Mouse (Mus musculus) hindbrain, embryonic 14.5 days (tissue): ENCODE data around the gene Inka1. TPM values are rescaled to one million over a fixed set of nuclear protein-coding genes. Genes with fewer than 3 reads are reported as not detected.

Experiments used
- ATAC-seq: fragments of 200-750 bp; cut with Nextera tagmentation; 2 replicates; pipeline ENCODE4 v1.8.0; 2017; ENCODE audit warnings: moderate number of reproducible peaks, mild to moderate bottlenecking, moderate TSS enrichment, moderate library complexity; ENCODE audit not compliant: low FRiP score
- DNase-seq: peaks from one replicate; pipeline ENCODE4 v3.0.0-alpha.2; 2015; ENCODE audit warnings: low spot score
- H3K27ac ChIP-seq: fragments of 300-500 bp; sonication (generic); 2 replicates; pipeline ENCODE4 v1.5.1; 2014; ENCODE audit warnings: mild to moderate bottlenecking, moderate library complexity
- H3K27me3 ChIP-seq: fragments of 300-500 bp; sonication (generic); 2 replicates; pipeline ENCODE4 v1.6.1; 2014; ENCODE audit warnings: mild to moderate bottlenecking, low read length, mixed read lengths; ENCODE audit not compliant: control insufficient read depth, insufficient read depth
- H3K36me3 ChIP-seq: fragments of 300-500 bp; sonication (generic); replicated peaks from 2 replicates; pipeline ENCODE4 v1.6.1; 2014; ENCODE audit not compliant: control insufficient read depth, insufficient read depth
- H3K4me1 ChIP-seq: fragments of 300-500 bp; sonication (generic); replicated peaks from 2 replicates; pipeline ENCODE4 v1.6.1; 2014; ENCODE audit warnings: antibody characterized with exemption, low read length, mixed read lengths; ENCODE audit not compliant: control insufficient read depth, insufficient read depth
- H3K4me2 ChIP-seq: fragments of 300-500 bp; sonication (generic); replicated peaks from 2 replicates; pipeline ENCODE4 v1.6.1; 2014; ENCODE audit warnings: mild to moderate bottlenecking, moderate library complexity
- H3K4me3 ChIP-seq: fragments of 300-500 bp; sonication (generic); replicated peaks from 2 replicates; pipeline ENCODE4 v1.5.1; 2014; ENCODE audit warnings: mild to moderate bottlenecking, low read length
- H3K9ac ChIP-seq: fragments of 300-500 bp; sonication (generic); 2 replicates; pipeline ENCODE4 v1.6.1; 2014
- H3K9me3 ChIP-seq: fragments of 300-500 bp; sonication (generic); 2 replicates; pipeline ENCODE4 v1.6.1; 2016; ENCODE audit warnings: low read length; ENCODE audit not compliant: control insufficient read depth
- WGBS: fragments of 180-500 bp; shearing (Covaris S2); extraction: QIAGEN DNeasy Blood & Tissue Kit; methylation state at CpG from one replicate; pipeline ENCODE4 v1.1.7; 2014; 5-methylcytosine and 5-hydroxymethylcytosine counted together
- polyA plus RNA-seq: library from polyadenylated mRNA; unstranded; fragments of >200 nt; fragmentation: Nextera tagmentation; extraction: Ambion mirVana; gene quantifications from 2 replicates; pipeline ENCODE4 v1.2.1, GENCODE M21; 2014

The Inka1 gene
- polyA plus RNA-seq, 1 experiment from 2014 or later, result 18.1 TPM

- 86% methylated on average over 5 of the region's 5 CpGs for WGBS
- Histone ChIP-seq H3K4me3 (no peak overlapping the region), H3K27ac (no peak overlapping the region), H3K36me3 (peaks cover 5% of the 10 kb centered on the region; the same call in 1 of the 2 replicates), H3K4me2 (no peak overlapping the region), H3K9me3 (no peaks in the 10 kb centered on the region), H3K9ac (no peak overlapping the region), H3K27me3 (no peaks in the 10 kb centered on the region), H3K4me1 (peaks cover 18% of the 10 kb centered on the region)
- no peak for ATAC-seq
- no peak for DNase-seq
Observed at GRCm38 (mm10) chr9:108008041-108008440, 22.4 kb upstream of the Inka1 start.

DNA sequence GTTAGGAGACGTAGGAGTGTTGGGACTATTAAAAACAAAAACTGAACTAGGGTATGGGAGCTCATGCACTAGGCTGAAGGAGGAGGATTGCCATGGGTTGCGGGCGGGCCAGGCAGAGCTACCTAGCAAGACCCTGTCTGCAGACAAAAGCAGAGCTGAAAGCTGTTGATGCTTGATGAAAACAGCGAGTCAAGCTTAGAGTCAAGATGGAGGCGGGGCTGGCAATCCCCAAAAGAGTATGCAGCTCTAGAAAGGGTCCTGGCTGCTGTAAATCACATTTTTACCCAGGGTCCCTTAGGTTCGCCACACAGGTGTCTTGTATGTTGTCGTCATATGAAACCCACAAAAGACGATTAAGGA, 17.8 kb upstream of the Inka1 start:
- ATAC-seq, result no peak
- WGBS, result 14% methylated on average over 8 of the region's 8 CpGs

DNA sequence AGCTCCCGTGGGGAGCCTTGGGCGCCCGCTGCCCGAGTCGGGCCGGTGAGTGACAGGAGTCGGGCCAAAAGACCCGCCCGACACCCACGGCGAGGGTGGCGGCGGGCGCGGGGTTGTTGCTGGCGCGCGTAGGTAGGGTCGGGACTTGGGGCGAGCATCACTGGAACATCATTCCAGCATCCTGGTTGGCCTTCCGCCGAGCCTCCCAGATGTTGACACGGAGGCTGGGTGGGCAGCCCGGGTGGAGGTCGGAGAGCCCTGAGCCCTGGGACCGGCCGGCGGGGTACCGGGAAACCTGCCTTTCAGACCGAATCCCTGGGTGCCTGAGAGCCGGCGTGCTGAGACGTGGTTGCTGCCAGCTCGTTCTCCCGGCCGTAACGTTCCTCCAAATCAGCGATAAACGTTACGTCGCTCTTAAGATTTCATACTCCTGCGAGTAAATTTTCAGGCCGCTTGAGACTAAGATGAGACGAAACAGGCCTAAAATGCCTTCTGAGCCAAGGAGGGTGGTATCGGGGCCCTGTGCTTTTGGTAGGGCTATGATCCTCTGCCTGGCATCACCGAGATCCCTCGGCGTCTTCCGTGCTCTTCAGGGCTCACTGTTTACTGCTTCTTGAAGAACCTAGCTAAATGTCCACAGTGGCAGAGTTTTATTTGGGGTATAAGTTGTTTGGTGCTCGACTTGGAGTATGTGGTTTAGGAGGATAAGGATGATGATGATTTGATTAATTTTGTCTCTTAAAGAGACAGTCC, 17.3 kb upstream of the Inka1 start:
- Histone ChIP-seq H3K4me3 (peak overlapping the region; percentile 97), H3K27me3 (no peaks in the 10 kb centered on the region), H3K9ac (peak overlapping the region; percentile 95), H3K36me3 (no peaks in the 10 kb centered on the region), H3K4me1 (peaks cover 18% of the 10 kb centered on the region), H3K27ac (peak overlapping the region; percentile 97), H3K9me3 (no peaks in the 10 kb centered on the region), H3K4me2 (peak overlapping the region; percentile 62)
- DNase-seq (no peak), ATAC-seq (peak; percentile 66)
- WGBS, result under 1% methylated on average over 49 of the region's 50 CpGs

More for the DNA sequence above, 17.8 kb upstream of the Inka1 start:
- Histone ChIP-seq H3K4me2 (peak overlapping the region; percentile 62), H3K36me3 (no peaks in the 10 kb centered on the region), H3K27ac (peak overlapping the region; percentile 97), H3K4me3 (peak overlapping the region; percentile 97), H3K9me3 (no peaks in the 10 kb centered on the region), H3K27me3 (no peaks in the 10 kb centered on the region), H3K9ac (peak overlapping the region; percentile 95), H3K4me1 (peaks cover 18% of the 10 kb centered on the region)
- DNase-seq, result peak; percentile 54

- peaks cover 18% of the 10 kb centered on the region for H3K4me1 ChIP-seq
- WGBS, result under 1% methylated on average over 51 of the region's 51 CpGs
- peak within 1 kb of the TSS; percentile 95 for H3K9ac ChIP-seq
- peak within 1 kb of the TSS; percentile 78 for H3K4me2 ChIP-seq
- H3K4me3 ChIP-seq, result peak within 1 kb of the TSS; percentile 97
- DNase-seq, result peak; percentile 100
- H3K36me3 ChIP-seq, result no peaks in the 10 kb centered on the region
- H3K27ac ChIP-seq, result peak within 1 kb of the TSS; percentile 97
- H3K27me3 ChIP-seq, result no peaks in the 10 kb centered on the region
- H3K9me3 ChIP-seq, result no peaks in the 10 kb centered on the region
- ATAC-seq, result peak; percentile 99
Observed at GRCm38 (mm10) chr9:108001922-108002770, 16.5 kb upstream of the Inka1 start, which contains the start of gene Ip6k1. Gene Ip6k1 (plus strand): TSS chr9:108002501.

DNA sequence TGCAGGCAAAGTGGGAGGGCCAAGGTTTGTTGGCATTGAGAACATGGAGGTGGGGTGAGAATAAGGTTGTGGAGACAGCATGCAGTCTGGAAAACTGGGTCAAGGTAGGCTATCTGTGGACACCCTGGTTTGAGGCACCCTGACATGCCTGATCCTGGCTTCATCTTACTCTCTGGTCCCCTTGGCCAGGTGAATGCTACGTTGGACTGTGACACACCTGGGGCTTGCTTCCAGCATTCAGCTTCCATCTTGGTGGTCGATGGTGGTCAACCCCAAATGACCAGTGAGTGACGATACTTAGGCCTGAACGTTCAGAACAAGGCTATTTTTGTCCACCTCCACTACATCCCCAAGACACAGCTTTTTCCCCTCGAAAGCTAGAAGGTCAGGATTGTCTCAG, 10.4 kb upstream of the Inka1 start, which contains the start of gene Gm20662:
TSS of gene Gm20662 (plus strand) at position 301 of the 400 bp plus-strand sequence.
- no peak within 1 kb of the TSS for H3K27ac ChIP-seq
- H3K27me3 ChIP-seq, result no peaks in the 10 kb centered on the region
- no peak within 1 kb of the TSS for H3K9ac ChIP-seq
- DNase-seq (no peak), ATAC-seq (no peak)
- H3K9me3 ChIP-seq, result no peaks in the 10 kb centered on the region
- H3K4me2 ChIP-seq, result no peak within 1 kb of the TSS
- no peaks in the 10 kb centered on the region for H3K36me3 ChIP-seq
- no peaks in the 10 kb centered on the region for H3K4me1 ChIP-seq
- WGBS, result 95% methylated on average over 5 of the region's 5 CpGs
- H3K4me3 ChIP-seq, result no peak within 1 kb of the TSS

DNA sequence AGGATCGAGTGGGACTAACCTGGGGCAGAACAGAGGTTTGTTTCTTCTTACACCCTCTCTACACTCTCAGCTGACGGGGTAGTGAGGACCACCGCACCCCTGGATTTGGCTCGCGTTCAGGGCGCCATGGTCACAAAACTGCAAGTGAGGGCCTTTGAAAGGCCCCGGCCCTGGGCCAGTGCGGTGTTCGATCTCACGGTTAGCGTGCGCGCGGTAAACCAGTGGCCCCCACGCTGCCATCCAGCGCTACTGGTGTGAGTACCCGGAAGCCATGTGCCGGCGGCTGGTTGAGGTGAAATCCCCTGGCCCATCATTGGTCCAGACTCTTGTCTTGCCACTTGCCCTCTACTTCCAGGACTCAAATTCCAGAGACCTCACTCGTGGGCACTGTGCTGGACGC, 9.8 kb upstream of the Inka1 start:
- Histone ChIP-seq H3K4me1 (no peaks in the 10 kb centered on the region), H3K4me3 (no peak overlapping the region), H3K27me3 (no peaks in the 10 kb centered on the region), H3K9ac (no peak overlapping the region), H3K4me2 (no peak overlapping the region), H3K36me3 (no peaks in the 10 kb centered on the region), H3K9me3 (no peaks in the 10 kb centered on the region), H3K27ac (no peak overlapping the region)
- WGBS, result 93% methylated on average over 21 of the region's 21 CpGs
- no peak for DNase-seq
- ATAC-seq, result no peak

DNA sequence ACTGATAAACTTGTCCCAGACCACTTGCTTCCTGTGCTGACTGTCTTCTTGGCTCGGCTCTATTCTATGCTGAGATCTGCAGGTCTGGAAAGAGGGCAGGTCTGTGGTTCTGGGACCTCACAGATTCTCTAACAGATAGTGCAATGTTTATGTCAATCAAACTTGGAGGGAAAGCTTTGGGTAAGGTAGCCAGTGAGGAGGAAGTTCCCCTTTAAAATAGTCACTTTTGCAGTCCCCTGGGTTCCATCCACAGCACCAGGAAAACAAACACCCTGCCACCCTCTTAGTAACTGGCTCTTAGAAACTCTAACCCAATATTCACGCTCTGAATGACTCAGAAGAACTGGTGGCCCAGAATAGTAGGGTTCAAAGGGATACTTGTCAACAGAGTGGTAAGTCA, 8.8 kb upstream of the Inka1 start:
- no peaks in the 10 kb centered on the region for H3K9me3 ChIP-seq
- no peaks in the 10 kb centered on the region for H3K27me3 ChIP-seq
- DNase-seq, result no peak
- no peak overlapping the region for H3K4me2 ChIP-seq
- H3K27ac ChIP-seq, result no peak overlapping the region
- ATAC-seq, result no peak
- H3K4me3 ChIP-seq, result no peak overlapping the region
- no peaks in the 10 kb centered on the region for H3K4me1 ChIP-seq
- H3K36me3 ChIP-seq, result no peaks in the 10 kb centered on the region
- H3K9ac ChIP-seq, result no peak overlapping the region
- WGBS, result 67% methylated on average over 2 of the region's 2 CpGs

GRCm38 (mm10) chr9:107993013-107993412, 7.3 kb upstream of the Inka1 start:
- H3K4me3 ChIP-seq, result no peak overlapping the region
- H3K36me3 ChIP-seq, result no peaks in the 10 kb centered on the region
- H3K27me3 ChIP-seq, result no peaks in the 10 kb centered on the region
- WGBS, result 82% methylated on average over 11 of the region's 11 CpGs
- H3K4me1 ChIP-seq, result no peaks in the 10 kb centered on the region
- no peak overlapping the region for H3K27ac ChIP-seq
- no peaks in the 10 kb centered on the region for H3K9me3 ChIP-seq
- no peak overlapping the region for H3K4me2 ChIP-seq
- ATAC-seq, result no peak
- no peak overlapping the region for H3K9ac ChIP-seq
- DNase-seq, result no peak

GRCm38 (mm10) chr9:107992197-107992596, 6.5 kb upstream of the Inka1 start, which contains the start of gene Cdhr4:
Gene Cdhr4 (plus strand): TSS chr9:107992497.
- Histone ChIP-seq H3K9ac (no peak within 1 kb of the TSS), H3K27me3 (no peaks in the 10 kb centered on the region), H3K4me3 (no peak within 1 kb of the TSS), H3K4me1 (no peaks in the 10 kb centered on the region), H3K27ac (no peak within 1 kb of the TSS), H3K4me2 (no peak within 1 kb of the TSS), H3K9me3 (no peaks in the 10 kb centered on the region), H3K36me3 (no peaks in the 10 kb centered on the region)
- 55% methylated on average over 2 of the region's 2 CpGs for WGBS
- ATAC-seq, result no peak
- DNase-seq, result no peak
